Mouse (Mus musculus) right cerebral cortex, postnatal 25 days (tissue): ENCODE results near the gene Cd248.

Experiments
- DNase-seq: peaks from one replicate; pipeline ENCODE4 v3.0.0; 2022

Gene Cd248

DNA sequence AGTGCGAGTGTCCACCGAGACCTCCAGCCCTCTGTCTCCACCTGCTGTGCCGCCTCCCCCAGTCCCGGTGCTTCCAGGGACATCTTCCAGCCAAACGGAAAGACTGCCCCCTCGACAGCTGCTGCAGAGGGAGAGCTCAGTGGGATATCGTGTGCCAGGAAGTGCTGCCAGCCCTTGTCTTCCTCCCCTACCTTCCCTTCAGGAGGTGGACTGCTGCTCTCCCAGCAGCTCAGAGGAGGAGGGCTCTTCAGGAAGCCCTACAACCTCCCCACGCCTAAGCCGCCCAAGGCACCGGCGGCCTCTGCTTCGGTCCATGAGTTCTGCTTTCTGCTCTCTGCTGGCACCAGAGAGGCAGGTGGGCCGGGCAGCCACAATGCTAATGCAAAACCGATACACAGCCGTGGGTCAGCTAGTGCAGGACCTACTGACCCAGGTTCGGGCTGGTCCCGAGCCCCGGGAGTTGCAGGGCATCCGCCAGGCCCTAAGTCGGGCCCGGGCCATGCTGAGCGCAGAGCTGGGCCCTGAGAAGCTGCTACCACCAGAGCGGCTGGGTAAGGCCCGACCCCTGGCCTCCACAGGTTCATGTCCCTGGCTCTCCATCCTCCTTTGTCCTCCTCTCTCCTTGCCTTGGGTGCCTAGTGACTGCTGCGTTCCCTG lies 15.6 kb upstream of the Cd248 start:
- DNase-seq, result no peak

DNA sequence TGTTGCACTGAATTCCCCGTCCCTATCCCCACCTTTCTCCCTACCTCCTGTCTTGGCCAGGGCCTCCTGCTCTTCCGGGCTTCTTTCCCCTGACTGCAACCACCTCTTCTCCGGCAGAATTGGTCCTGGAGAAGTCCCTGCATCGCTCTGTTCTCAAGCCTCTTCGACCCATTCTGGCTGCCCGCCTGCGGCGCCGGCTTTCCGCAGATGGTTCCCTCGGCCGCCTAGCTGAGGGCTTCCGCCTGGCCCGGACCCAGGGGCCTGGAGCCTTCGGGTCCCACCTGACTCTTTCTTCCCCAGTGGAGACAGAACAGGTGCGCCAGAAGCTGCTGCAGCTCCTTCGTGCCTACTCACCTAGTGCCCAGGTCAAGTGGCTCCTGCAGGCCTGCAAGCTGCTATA lies 15.0 kb upstream of the Cd248 start:
- DNase-seq, result no peak

DNA sequence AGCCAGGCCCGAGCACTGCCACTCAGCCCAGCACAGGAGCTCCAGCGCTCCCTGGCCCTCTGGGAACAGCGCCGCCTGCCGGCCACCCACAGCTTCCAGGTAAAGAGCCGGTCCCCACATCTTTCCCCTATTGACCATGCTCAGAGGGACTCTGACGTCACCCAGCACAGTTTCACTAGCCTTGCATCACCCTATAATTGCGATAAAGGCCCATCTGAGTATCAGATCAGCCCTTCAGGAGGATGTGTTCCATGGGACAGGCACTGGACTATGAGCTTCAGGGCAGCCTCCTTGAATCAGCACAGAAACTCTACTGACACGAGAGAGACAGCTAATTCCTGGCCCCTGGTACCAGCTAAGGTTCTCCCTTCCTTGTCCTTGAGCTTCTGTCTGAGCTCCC lies 14.0 kb upstream of the Cd248 start:
- no peak for DNase-seq

DNA sequence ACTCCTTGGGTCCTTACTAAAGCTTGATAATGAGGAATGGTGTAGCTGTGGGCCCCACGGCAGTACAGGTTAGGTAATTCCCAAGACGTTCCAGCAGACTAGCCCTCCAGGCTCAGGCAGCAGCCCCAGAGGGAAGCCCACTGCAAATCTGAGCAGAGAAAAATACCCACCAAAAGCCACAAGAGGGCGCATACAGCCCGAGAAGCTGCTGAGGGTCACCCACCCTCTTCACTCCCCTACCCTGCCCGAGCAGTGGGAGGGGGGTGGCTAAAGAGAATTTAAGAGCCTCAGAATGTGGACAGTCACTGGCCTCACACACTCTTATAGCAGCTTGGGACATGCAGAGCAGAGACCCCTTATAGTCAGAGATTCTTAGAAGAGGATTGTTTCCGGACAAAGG lies 11.6 kb upstream of the Cd248 start:
- no peak for DNase-seq

DNA sequence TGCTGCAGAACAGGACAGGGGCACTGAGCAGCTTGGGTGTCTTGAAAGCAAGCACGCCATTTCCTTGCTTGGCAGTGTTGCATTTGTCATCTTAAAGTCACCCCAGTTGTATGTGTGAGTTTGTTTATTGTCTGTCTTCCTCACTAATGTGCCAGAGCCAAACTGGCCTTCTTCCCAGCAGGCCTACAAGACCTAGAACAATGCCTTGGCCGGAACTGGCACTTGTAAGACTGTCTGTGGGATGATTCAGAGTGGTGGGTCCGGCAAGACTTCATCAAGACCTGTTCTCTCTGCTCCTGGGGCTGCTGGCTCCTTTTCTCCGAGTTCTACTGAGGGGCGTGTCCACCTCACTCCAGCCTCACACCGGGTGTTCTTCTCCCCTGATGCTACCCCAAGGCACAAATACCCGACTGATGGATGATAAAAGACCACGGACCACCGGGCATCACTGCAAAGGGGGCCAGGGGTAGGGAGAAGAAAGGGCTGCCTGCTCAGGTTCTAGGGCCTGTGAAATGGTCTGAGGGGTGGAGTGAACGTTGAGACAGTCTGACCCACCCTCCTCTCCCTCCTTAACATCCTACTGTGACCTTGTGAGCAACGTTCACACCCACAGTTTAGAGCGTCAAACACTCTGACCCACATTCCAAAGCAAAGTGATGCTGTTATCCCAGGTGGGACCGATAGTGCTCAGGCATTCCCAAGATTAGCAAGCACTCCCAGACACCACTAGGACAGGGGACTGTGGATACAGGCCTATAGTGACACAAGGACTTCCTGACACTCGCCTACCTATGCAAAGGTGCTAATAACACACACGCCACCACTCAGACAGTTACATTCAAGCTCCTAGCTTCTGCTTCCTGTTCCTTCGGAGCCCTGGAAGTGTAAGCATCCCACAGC lies 9.8 kb upstream of the Cd248 start:
- DNase-seq, result no peak

DNA sequence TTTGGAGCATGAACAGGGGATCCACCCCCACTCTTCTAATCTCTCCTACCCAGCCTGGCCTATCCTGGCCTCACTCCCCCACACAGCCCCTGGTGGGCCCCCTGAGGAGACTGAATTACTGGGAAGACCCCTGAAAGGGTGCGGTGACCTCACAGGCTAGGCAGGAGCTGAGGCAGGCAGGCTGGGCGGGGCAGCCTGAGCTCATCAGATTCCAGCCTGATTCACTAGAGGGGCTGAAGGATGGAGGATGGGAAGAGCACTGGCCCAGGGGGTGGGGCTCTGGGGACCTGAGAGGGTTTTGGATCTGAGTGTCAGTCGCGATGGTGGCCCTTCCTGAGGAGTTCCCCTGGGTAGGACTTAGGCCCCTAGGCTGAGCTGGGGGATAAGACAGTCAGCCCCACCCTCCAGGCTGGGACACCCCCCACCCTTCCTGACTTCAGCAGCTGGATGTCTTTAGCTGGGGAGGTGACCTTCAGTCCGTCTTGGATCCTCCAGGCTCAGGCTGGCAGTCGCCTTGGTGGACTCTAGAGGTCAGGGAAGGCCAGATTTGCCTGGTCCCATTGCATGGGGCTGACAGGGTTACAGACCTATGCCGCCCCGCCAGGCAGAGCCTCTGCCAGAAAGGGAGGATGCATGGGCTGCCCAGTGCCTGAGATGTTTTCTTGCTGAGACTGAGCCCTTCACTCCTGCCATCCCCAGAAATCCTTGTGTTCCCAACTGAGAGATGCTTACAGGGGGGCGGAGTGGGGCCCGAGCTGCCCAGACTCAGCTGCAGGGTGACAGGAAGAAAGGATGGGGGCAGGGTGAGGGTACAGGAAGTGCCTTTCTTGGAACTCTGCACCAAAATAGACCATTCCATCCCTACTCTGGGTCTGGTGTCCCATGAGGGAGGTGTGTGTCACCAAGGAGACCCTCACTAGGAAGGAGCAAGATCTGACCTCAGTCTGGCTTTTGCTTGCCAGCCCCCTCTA lies 8.8 kb upstream of the Cd248 start:
- no peak for DNase-seq

DNA sequence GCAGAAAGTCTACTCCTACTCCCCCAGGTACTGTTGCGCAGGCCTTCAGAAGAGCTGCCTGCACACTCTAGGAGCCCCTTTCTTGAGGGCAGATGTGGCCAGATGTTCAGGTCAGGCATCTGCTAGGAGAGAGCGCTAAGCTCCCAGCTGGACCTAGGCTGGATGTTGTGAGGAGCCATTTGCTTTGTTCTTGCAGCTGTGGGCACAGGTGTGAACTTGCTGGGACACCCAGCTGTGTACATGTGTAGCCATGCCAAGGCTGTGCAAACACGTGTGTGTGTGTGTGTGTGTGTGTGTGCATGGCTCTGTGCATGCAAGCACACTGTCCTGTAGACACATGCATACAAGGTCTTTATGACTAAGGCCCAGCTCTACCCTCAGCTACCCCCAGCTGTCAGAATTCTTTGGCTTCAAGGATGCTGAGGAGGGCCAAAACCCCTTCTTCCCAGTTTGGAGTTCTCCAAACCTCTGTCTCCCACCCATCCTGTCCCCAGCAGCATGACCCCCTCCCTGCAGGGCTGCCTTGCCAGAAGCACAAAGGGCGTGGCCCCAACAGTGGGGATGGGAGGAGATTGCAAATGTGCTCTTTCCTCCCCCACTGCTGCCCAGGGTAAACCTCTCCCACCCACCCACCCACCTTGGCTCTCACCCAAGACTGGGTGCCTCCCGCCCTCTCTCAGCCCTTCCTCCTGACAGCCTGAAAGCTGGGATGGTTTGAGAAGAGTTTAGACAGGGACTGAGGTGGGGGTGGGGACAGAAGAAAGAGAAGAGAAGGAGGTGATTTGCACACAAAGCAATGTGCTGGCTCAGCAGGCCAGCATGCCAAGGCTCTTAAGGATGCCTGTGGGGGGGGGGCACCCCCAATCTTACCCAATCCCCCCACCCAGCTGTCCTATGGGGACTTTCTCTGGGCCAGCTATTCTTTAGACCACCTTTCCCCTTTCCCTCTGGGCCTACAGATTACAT lies 7.2 kb upstream of the Cd248 start:
- DNase-seq, result no peak

DNA sequence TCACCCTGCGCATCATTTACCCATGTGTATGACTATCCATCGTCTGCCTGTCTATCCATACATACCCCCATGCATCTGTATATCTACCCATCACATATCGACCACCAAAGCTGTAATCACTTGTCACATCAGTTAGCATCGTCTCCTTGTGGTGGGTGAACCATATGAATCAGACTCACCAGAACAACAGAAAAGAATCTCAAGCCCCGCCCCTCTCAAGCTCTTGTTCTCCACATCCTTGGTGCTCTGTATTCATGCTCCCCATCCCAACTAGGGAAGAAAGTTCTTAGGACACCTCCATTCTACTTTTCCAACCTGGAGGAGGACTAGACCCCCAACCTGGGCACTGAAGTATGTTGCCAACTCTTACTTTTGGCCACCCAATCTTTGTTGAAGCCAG lies 5.8 kb upstream of the Cd248 start:
- no peak for DNase-seq

DNA sequence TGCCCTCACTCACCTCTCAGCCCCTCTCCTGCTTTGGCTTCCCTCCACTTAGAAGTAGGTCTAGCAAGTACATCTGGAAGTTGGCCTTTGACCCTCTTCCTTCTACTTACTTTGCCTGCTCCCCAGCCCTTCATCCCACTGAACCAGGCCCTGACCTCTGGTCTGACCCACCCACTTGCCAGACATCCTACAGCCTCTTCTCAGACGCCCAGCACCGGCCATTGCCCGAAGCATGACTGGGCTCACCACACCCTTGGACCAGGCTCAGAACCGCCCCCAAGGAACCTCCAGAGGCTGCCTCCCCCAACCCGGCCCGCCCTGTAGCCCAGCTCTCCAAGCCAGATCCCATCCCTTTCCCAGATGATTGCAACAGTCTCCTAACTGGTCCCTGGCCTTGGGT lies 5.4 kb upstream of the Cd248 start:
- DNase-seq, result no peak

DNA sequence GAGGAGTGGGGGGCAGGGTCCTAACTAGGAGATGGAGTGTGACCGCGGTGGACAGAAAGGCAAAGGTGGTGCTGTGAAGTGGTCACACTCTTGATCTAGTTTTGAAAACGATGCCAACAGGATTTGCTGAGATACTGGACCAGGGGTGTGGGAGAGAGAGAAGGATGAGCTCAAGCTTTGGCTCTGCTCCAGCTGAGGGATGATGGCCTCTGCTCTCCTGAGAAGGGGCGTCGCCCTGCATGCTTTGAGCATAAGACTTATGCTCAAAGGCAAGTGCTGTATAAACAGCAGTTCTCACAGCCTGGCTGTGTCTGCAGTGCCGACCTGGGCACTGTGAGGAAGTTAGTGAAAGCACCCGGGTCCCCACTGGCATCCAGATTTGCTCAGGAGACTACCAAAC lies 2.8 kb upstream of the Cd248 start:
- no peak for DNase-seq

DNA sequence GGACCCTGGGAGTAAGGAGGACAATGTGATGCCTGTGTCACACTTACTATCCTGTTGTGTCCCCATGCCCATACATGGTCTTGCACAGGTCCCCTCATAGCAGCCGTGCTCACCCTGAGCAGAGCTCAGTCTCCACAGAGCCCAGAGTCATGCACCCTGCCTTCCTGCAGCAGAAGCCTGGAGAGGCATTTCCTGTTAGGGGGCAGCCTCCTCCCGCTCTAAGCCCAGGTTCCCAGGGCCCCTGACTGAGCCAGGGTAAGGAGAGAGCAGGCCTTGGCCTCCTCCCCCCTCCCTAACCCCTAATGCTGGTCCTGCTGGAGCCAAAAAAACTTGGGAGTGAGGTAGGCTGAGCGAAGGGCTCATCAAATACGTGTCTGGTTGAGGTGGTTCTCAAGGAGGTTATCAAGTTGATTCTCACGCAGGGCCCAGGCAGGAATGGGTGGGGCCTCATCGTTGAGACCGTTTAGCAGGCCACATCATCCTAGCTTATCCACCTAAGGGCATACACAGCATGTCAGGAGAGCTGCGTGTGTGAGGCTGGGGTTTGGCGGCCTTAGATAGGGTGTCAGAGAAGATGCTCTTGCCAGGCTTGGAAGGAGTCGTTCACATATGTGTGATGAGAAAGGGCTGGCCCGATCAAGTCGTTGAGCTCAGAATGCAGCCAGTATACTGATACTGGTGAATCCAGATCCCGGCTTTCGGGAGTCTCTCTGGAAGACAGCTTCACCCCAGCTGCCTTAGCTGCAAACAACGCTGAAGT lies 658 bp upstream of the Cd248 start:
- DNase-seq, result no peak

DNA sequence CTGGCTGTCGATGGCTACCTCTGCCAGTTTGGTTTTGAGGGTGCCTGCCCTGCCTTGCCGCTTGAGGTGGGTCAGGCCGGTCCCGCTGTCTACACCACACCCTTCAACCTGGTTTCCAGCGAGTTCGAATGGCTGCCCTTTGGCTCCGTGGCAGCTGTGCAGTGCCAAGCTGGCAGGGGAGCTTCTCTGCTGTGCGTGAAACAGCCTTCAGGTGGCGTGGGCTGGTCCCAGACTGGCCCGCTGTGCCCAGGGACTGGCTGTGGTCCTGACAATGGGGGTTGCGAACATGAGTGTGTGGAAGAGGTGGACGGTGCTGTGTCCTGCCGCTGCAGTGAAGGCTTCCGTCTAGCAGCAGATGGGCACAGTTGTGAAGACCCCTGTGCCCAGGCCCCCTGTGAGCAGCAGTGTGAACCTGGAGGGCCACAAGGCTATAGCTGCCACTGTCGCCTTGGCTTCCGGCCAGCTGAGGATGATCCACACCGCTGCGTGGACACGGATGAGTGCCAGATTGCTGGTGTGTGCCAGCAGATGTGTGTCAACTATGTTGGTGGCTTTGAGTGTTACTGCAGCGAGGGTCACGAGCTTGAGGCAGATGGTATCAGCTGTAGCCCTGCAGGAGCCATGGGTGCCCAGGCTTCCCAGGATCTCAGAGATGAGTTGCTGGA lies 824 bp downstream of the Cd248 start:
- DNase-seq, result no peak

DNA sequence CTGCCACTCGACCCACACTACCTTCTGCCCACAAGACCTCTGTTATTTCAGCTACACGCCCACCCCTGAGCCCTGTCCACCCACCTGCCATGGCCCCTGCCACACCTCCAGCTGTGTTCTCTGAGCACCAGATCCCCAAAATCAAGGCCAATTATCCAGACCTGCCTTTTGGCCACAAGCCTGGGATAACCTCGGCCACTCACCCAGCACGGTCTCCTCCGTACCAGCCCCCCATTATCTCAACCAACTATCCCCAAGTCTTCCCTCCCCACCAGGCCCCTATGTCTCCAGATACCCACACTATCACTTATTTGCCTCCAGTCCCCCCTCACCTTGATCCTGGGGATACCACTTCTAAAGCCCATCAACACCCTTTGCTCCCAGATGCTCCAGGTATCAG lies 1.6 kb downstream of the Cd248 start:
- DNase-seq, result no peak

DNA sequence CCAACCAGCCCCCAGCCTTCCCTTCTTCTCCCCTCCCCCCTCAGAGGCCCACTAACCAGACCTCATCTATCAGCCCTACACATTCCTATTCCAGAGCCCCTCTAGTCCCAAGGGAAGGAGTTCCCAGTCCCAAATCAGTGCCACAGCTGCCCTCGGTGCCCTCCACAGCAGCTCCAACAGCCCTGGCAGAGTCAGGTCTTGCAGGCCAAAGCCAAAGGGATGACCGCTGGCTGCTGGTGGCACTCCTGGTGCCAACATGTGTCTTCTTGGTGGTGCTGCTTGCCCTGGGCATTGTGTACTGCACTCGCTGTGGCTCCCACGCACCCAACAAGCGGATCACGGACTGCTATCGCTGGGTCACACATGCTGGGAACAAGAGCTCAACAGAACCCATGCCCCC lies 2.1 kb downstream of the Cd248 start:
- no peak for DNase-seq

DNA sequence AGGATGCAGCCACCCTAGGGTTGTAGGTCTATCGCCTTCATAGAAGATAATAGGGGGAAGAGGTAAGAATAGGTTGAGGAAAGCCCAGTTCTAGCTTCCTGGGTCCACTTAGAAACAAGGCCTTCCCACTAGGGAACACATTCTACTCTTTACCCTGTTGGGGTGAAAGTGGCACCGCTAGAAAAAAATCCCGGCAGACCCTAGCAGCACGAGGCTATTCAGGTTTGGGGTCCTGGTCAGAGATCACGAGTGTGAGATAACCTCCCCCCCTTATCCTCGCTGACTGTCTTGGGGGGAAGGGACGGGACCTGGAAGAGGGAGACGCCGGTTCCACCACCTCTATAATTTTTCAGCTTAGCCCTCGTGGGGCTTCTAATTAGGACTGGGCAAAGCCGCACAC lies 3.2 kb downstream of the Cd248 start:
- no peak for DNase-seq

DNA sequence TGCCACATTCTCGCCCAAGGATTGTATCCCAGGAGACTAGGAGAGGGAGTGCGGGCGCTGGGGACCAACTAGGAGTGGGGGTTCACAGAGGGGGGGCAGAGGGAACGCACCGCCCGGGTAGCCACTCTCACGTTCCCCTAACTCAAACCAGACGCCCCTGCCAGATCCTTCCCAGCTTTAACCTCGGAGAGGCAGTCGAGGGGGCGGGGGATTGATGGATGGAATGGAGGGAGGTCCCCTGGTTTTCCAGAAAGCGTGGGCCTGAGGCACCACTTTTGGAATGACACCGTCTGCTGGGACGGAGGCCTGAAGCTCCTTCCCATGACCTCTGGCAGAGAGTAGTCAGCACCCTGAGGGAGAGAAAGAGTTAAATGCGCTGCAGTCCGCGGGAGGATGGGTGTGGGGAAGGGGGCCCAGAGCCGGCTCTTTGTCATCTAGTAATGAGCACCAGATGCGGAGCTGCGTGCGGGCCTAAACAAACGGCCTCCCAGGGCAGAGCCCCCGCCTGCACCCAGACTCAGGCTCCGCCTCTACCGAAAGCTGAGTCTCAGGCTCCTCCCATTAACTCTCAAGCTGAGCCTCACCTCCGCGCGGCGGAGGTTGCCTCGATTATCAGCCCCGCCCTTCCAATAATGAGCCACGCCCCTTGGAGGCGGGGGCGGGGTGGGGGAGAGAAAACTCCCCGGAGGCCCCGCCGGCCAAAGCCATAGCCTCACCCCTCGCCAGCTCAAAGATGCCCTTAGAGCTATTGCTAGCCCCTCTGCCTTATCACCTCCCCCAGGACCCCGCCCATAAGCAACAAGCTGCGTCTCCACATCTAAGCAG lies 3.9 kb downstream of the Cd248 start:
- no peak for DNase-seq

DNA sequence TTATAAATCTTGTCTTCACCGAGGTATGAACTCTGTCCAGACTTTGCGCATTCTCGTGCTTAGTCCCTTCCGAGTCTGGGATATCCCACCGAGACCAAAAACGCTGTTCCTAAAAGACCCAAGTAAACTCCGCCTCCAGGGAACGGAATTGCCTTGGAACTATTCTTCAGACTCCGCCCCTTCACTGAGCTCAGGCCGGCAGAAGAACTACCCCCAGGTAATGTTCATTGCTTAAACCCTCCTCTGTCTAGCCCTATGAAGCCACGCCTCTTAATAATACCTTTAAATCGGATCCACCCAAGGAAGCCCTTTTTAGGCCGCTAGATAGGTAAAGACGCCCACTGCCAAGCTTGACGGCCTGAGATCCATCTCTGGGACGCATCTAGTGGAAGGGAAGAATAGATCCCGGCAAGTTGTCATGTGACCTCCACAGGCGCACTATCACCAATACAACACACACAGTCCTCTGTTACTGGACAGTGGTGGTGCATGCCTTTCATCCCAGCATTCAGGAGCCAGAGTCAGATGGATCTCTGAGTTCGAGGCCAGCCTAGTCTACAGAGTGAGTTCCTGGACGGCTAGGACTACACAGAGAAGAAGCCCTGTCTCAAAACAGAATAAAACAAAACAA lies 4.6 kb downstream of the Cd248 start:
- no peak for DNase-seq

DNA sequence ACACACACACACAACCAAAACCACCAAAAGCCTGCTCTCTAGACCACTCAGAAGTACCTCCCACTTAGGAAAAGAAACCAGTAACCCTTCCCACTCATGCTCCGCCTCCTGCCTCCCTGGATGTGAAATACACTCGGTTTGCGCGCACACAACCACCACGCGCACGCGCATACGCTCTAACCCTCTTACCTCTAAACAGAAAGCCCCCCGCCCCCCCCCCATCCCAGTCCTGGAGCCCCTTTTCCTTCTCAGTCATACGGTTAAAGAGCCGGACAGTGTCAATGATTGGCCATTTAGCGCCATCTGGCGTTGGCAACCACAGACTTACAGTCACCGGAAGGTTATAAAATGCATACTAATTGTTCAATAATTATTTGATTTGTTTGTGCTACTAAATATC lies 5.2 kb downstream of the Cd248 start:
- no peak for DNase-seq

DNA sequence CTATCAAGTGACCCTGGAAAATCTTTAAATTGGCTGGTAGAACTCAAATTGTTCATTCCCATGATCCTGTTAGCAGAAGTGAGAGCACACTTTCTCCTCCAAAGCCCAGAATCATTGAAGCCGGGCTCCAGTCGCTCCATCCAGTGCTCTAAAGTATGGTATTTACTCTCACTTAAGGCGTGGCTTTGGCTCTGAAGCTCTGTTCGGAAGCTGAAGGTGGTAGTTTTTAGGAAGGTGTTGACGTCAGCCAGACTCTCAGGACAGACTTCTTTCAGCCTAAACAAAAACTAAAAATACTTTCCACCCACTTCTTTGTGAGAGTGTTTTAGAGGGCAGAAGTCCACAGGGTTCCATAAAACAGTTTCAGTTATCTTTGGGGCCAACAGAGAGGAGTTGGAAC lies 5.6 kb downstream of the Cd248 start:
- no peak for DNase-seq
